Mouse (Mus musculus) liver, postnatal 0 days (tissue): ENCODE measurements around the gene Gm2a. TPM values are rescaled to one million over a fixed set of nuclear protein-coding genes. Genes with fewer than 3 reads are reported as not detected.
"Not testable (repeated sequence)": the region's sequence is repeated elsewhere in the genome, so short reads cannot be mapped to it uniquely, and the experiment has no call there.

Source experiments
- ATAC-seq: fragments of 200-750 bp; cut with Nextera tagmentation; 2 replicates; pipeline ENCODE4 v1.8.0; 2017; ENCODE audit warnings: mild to moderate bottlenecking, moderate library complexity
- DNase-seq: peaks from one replicate; pipeline ENCODE4 v3.0.0-alpha.2; 2016
- H3K27ac ChIP-seq: fragments of 300-500 bp; sonication (generic); 2 replicates; pipeline ENCODE4 v1.5.1; 2014; ENCODE audit warnings: antibody characterized with exemption, moderate library complexity, mild to moderate bottlenecking, low read depth
- H3K27me3 ChIP-seq: fragments of 300-500 bp; sonication (generic); 2 replicates; pipeline ENCODE4 v1.6.1; 2014; ENCODE audit warnings: low read length, control low read depth, mixed read lengths; ENCODE audit not compliant: insufficient read depth
- H3K36me3 ChIP-seq: fragments of 300-500 bp; sonication (generic); replicated peaks from 2 replicates; pipeline ENCODE4 v1.6.1; 2014; ENCODE audit warnings: mild to moderate bottlenecking, control low read depth, low read length, moderate library complexity, mixed read lengths; ENCODE audit not compliant: insufficient read depth
- H3K4me1 ChIP-seq: fragments of 300-500 bp; sonication (generic); 2 replicates; pipeline ENCODE4 v1.6.1; 2014; ENCODE audit warnings: antibody characterized with exemption, mild to moderate bottlenecking, control low read depth; ENCODE audit not compliant: insufficient read depth
- H3K4me2 ChIP-seq: fragments of 300-500 bp; sonication (generic); 2 replicates; pipeline ENCODE4 v1.6.1; 2014; ENCODE audit warnings: low read depth, mild to moderate bottlenecking, low read length, moderate library complexity, mixed read lengths
- H3K4me3 ChIP-seq: fragments of 300-500 bp; sonication (generic); 2 replicates; pipeline ENCODE4 v1.5.1; 2014; ENCODE audit warnings: low read depth, low read length
- H3K9ac ChIP-seq: fragments of 300-500 bp; sonication (generic); replicated peaks from 2 replicates; pipeline ENCODE4 v1.6.1; 2014; ENCODE audit warnings: mild to moderate bottlenecking, moderate library complexity
- H3K9me3 ChIP-seq: fragments of 300-500 bp; sonication (generic); 2 replicates; pipeline ENCODE4 v1.6.1; 2016; ENCODE audit warnings: mild to moderate bottlenecking, control low read depth, low read length, mixed read lengths
- CTCF ChIP-seq: sonication (generic); IDR thresholded peaks from 2 replicates; pipeline ENCODE4 v1.5.1; 2016; ENCODE audit warnings: antibody characterized with exemption, low read depth
- EP300 ChIP-seq: IDR thresholded peaks from 2 replicates; pipeline ENCODE4 v1.6.1; 2016; ENCODE audit warnings: antibody characterized with exemption, low read depth, mild to moderate bottlenecking
- WGBS: fragments of 180-500 bp; shearing (Covaris S2); extraction: QIAGEN DNeasy Blood & Tissue Kit; methylation state at CpG from one replicate; pipeline ENCODE4 v1.1.7; 2014; ENCODE audit not compliant: insufficient replicate concordance; 5-methylcytosine and 5-hydroxymethylcytosine counted together
- polyA plus RNA-seq: library from polyadenylated mRNA; unstranded; fragments of >200 nt; fragmentation: Nextera tagmentation; extraction: Ambion mirVana; gene quantifications from 2 replicates; pipeline ENCODE4 v1.2.1, GENCODE M21; 2015

Gene Gm2a
- polyA plus RNA-seq, 1 experiment from 2014 or later, result 31.6 TPM

- 85% methylated on average over 7 of the region's 7 CpGs for WGBS
- Histone ChIP-seq H3K4me3 (no peak overlapping the region), H3K9ac (no peak overlapping the region), H3K36me3 (peaks cover 12% of the 10 kb centered on the region), H3K4me1 (peaks cover 10% of the 10 kb centered on the region; the same call in 1 of the 2 replicates), H3K4me2 (no peak overlapping the region), H3K27me3 (no peaks in the 10 kb centered on the region), H3K27ac (no peak overlapping the region), H3K9me3 (no peaks in the 10 kb centered on the region)
- TF ChIP-seq CTCF (no peak), EP300 (no peak)
- DNase-seq, result no peak
- no peak for ATAC-seq
Measured at GRCm38 (mm10) chr11:55109521-55110300, 11.8 kb downstream of the Gm2a start.

GRCm38 (mm10) chr11:55110566-55111169 lies 12.8 kb downstream of the Gm2a start:
- H3K4me2 ChIP-seq, result no peak overlapping the region
- no peak for ATAC-seq
- no peaks in the 10 kb centered on the region for H3K9me3 ChIP-seq
- DNase-seq, result no peak
- TF ChIP-seq CTCF, result no peak
- TF ChIP-seq EP300, result no peak
- H3K27me3 ChIP-seq, result no peaks in the 10 kb centered on the region
- peaks cover 11% of the 10 kb centered on the region for H3K36me3 ChIP-seq
- H3K27ac ChIP-seq, result no peak overlapping the region
- 74% methylated on average over 7 of the region's 7 CpGs for WGBS
- no peak overlapping the region for H3K9ac ChIP-seq
- no peak overlapping the region for H3K4me3 ChIP-seq
- H3K4me1 ChIP-seq, result peaks cover 8% of the 10 kb centered on the region; the same call in 1 of the 2 replicates

GRCm38 (mm10) chr11:55113209-55113860 lies 15.4 kb downstream of the Gm2a start:
- Histone ChIP-seq H3K4me1 (0 out of 2 replicates have a peak, but pooled peaks cover 5% of the 10 kb centered on the region), H3K4me2 (peak overlapping the region; percentile 3; the same call in 1 of the 2 replicates), H3K9me3 (no peaks in the 10 kb centered on the region), H3K27ac (peak overlapping the region; percentile 81), H3K9ac (no peak overlapping the region), H3K36me3 (peaks cover 6% of the 10 kb centered on the region), H3K27me3 (no peaks in the 10 kb centered on the region), H3K4me3 (no peak overlapping the region)
- peak; percentile 76 for ATAC-seq
- DNase-seq, result peak; percentile 57
- WGBS, result 26% methylated on average over 7 of the region's 7 CpGs
- TF ChIP-seq EP300, result no peak
- TF ChIP-seq CTCF, result no peak

- Histone ChIP-seq H3K27ac (peak overlapping the region; percentile 81), H3K4me2 (peak overlapping the region; percentile 3; the same call in 1 of the 2 replicates)
- 11% methylated on average over 4 of the region's 4 CpGs for WGBS
- not testable (repeated sequence) for DNase-seq, H3K36me3 ChIP-seq, H3K4me3 ChIP-seq, H3K4me1 ChIP-seq, H3K9me3 ChIP-seq, H3K9ac ChIP-seq, H3K27me3 ChIP-seq
- ATAC-seq, result 0 out of 2 replicates have a peak, but pooled peaks have one; percentile 11
Measured at GRCm38 (mm10) chr11:55113861-55114250, 15.9 kb downstream of the Gm2a start.

- 0 out of 2 replicates have a peak, but pooled peaks cover 5% of the 10 kb centered on the region for H3K4me1 ChIP-seq
- H3K9ac ChIP-seq, result no peak overlapping the region
- H3K4me2 ChIP-seq, result no peak overlapping the region
- no peak for TF ChIP-seq EP300
- TF ChIP-seq CTCF, result no peak
- ATAC-seq (no peak), DNase-seq (no peak)
- no peaks in the 10 kb centered on the region; the same call in 1 of the 2 replicates for H3K9me3 ChIP-seq
- H3K27me3 ChIP-seq, result no peaks in the 10 kb centered on the region
- H3K27ac ChIP-seq, result peak overlapping the region; percentile 81
- H3K4me3 ChIP-seq, result no peak overlapping the region
- 77% methylated on average over 2 of the region's 2 CpGs for WGBS
- H3K36me3 ChIP-seq, result no peaks in the 10 kb centered on the region
Measured at GRCm38 (mm10) chr11:55114291-55114690, 16.4 kb downstream of the Gm2a start.

GRCm38 (mm10) chr11:55116004-55116403 lies 18.1 kb downstream of the Gm2a start:
- peaks cover 9% of the 10 kb centered on the region for H3K4me1 ChIP-seq
- ATAC-seq (peak; percentile 24; the same call in 1 of the 2 replicates), DNase-seq (no peak)
- H3K9me3 ChIP-seq, result peaks cover 3% of the 10 kb centered on the region
- H3K27me3 ChIP-seq, result no peaks in the 10 kb centered on the region
- H3K4me3 ChIP-seq, result no peak overlapping the region
- no peak overlapping the region for H3K9ac ChIP-seq
- H3K27ac ChIP-seq, result no peak overlapping the region
- no peak for TF ChIP-seq EP300
- TF ChIP-seq CTCF, result no peak
- H3K4me2 ChIP-seq, result no peak overlapping the region
- WGBS, result 67% methylated on average over 3 of the region's 3 CpGs
- H3K36me3 ChIP-seq, result no peaks in the 10 kb centered on the region
